Mouse (Mus musculus) liver, postnatal 0 days (tissue): ENCODE measurements around the gene Cox8a. TPM values are rescaled to one million over a fixed set of nuclear protein-coding genes. Genes with fewer than 3 reads are reported as not detected.

Experiments used
- ATAC-seq: fragments of 200-750 bp; cut with Nextera tagmentation; 2 replicates; pipeline ENCODE4 v1.8.0; 2017; ENCODE audit warnings: mild to moderate bottlenecking, moderate library complexity
- DNase-seq: peaks from one replicate; pipeline ENCODE4 v3.0.0-alpha.2; 2016
- H3K27ac ChIP-seq: fragments of 300-500 bp; sonication (generic); 2 replicates; pipeline ENCODE4 v1.5.1; 2014; ENCODE audit warnings: antibody characterized with exemption, moderate library complexity, mild to moderate bottlenecking, low read depth
- H3K27me3 ChIP-seq: fragments of 300-500 bp; sonication (generic); 2 replicates; pipeline ENCODE4 v1.6.1; 2014; ENCODE audit warnings: low read length, control low read depth, mixed read lengths; ENCODE audit not compliant: insufficient read depth
- H3K36me3 ChIP-seq: fragments of 300-500 bp; sonication (generic); replicated peaks from 2 replicates; pipeline ENCODE4 v1.6.1; 2014; ENCODE audit warnings: mild to moderate bottlenecking, control low read depth, low read length, moderate library complexity, mixed read lengths; ENCODE audit not compliant: insufficient read depth
- H3K4me1 ChIP-seq: fragments of 300-500 bp; sonication (generic); 2 replicates; pipeline ENCODE4 v1.6.1; 2014; ENCODE audit warnings: antibody characterized with exemption, mild to moderate bottlenecking, control low read depth; ENCODE audit not compliant: insufficient read depth
- H3K4me2 ChIP-seq: fragments of 300-500 bp; sonication (generic); 2 replicates; pipeline ENCODE4 v1.6.1; 2014; ENCODE audit warnings: low read depth, mild to moderate bottlenecking, low read length, moderate library complexity, mixed read lengths
- H3K4me3 ChIP-seq: fragments of 300-500 bp; sonication (generic); 2 replicates; pipeline ENCODE4 v1.5.1; 2014; ENCODE audit warnings: low read depth, low read length
- H3K9ac ChIP-seq: fragments of 300-500 bp; sonication (generic); replicated peaks from 2 replicates; pipeline ENCODE4 v1.6.1; 2014; ENCODE audit warnings: mild to moderate bottlenecking, moderate library complexity
- H3K9me3 ChIP-seq: fragments of 300-500 bp; sonication (generic); 2 replicates; pipeline ENCODE4 v1.6.1; 2016; ENCODE audit warnings: mild to moderate bottlenecking, control low read depth, low read length, mixed read lengths
- CTCF ChIP-seq: sonication (generic); IDR thresholded peaks from 2 replicates; pipeline ENCODE4 v1.5.1; 2016; ENCODE audit warnings: antibody characterized with exemption, low read depth
- EP300 ChIP-seq: IDR thresholded peaks from 2 replicates; pipeline ENCODE4 v1.6.1; 2016; ENCODE audit warnings: antibody characterized with exemption, low read depth, mild to moderate bottlenecking
- WGBS: fragments of 180-500 bp; shearing (Covaris S2); extraction: QIAGEN DNeasy Blood & Tissue Kit; methylation state at CpG from one replicate; pipeline ENCODE4 v1.1.7; 2014; ENCODE audit not compliant: insufficient replicate concordance; 5-methylcytosine and 5-hydroxymethylcytosine counted together
- polyA plus RNA-seq: library from polyadenylated mRNA; unstranded; fragments of >200 nt; fragmentation: Nextera tagmentation; extraction: Ambion mirVana; gene quantifications from 2 replicates; pipeline ENCODE4 v1.2.1, GENCODE M21; 2015

Gene Cox8a
- polyA plus RNA-seq, 1 experiment from 2014 or later, result 1,195 TPM

- no peak overlapping the region for H3K9ac ChIP-seq
- ATAC-seq (no peak), DNase-seq (no peak)
- H3K4me3 ChIP-seq, result no peak overlapping the region
- no peak overlapping the region for H3K27ac ChIP-seq
- 51% methylated on average over 3 of the region's 3 CpGs for WGBS
- no peaks in the 10 kb centered on the region for H3K36me3 ChIP-seq
- TF ChIP-seq CTCF (no peak), EP300 (no peak)
- H3K4me1 ChIP-seq, result peaks cover 13% of the 10 kb centered on the region
- H3K4me2 ChIP-seq, result no peak overlapping the region
- H3K9me3 ChIP-seq, result no peaks in the 10 kb centered on the region
- H3K27me3 ChIP-seq, result peaks cover 3% of the 10 kb centered on the region; the same call in 1 of the 2 replicates
Observed at GRCm38 (mm10) chr19:7178841-7179452, 38.5 kb downstream of the Cox8a start.

GRCm38 (mm10) chr19:7177804-7178511, 39.5 kb downstream of the Cox8a start:
- no peaks in the 10 kb centered on the region for H3K9me3 ChIP-seq
- no peak for DNase-seq
- no peak overlapping the region for H3K4me3 ChIP-seq
- WGBS, result 66% methylated on average over 13 of the region's 13 CpGs
- H3K4me2 ChIP-seq, result no peak overlapping the region
- H3K27me3 ChIP-seq, result no peaks in the 10 kb centered on the region; the same call in 1 of the 2 replicates
- ATAC-seq, result peak; percentile 62
- no peak overlapping the region for H3K27ac ChIP-seq
- no peaks in the 10 kb centered on the region for H3K36me3 ChIP-seq
- H3K4me1 ChIP-seq, result peaks cover 13% of the 10 kb centered on the region
- no peak for TF ChIP-seq CTCF
- no peak for TF ChIP-seq EP300
- H3K9ac ChIP-seq, result no peak overlapping the region

GRCm38 (mm10) chr19:7176041-7176696, 41.2 kb downstream of the Cox8a start:
- WGBS, result 54% methylated on average over 11 of the region's 11 CpGs

GRCm38 (mm10) chr19:7172051-7172866, 45.2 kb downstream of the Cox8a start:
- Histone ChIP-seq H3K4me2 (no peak overlapping the region), H3K36me3 (no peaks in the 10 kb centered on the region), H3K9me3 (no peaks in the 10 kb centered on the region), H3K27ac (no peak overlapping the region), H3K4me3 (no peak overlapping the region), H3K27me3 (peaks cover 6% of the 10 kb centered on the region), H3K4me1 (no peaks in the 10 kb centered on the region), H3K9ac (no peak overlapping the region)
- 49% methylated on average over 13 of the region's 13 CpGs for WGBS
- no peak for TF ChIP-seq EP300
- no peak for TF ChIP-seq CTCF
- DNase-seq, result no peak
- ATAC-seq, result no peak

More at GRCm38 (mm10) chr19:7176041-7176696, 41.2 kb downstream of the Cox8a start:
- Histone ChIP-seq H3K36me3 (no peaks in the 10 kb centered on the region), H3K9ac (no peak overlapping the region), H3K9me3 (no peaks in the 10 kb centered on the region), H3K27ac (no peak overlapping the region), H3K27me3 (no peaks in the 10 kb centered on the region; the same call in 1 of the 2 replicates), H3K4me3 (no peak overlapping the region), H3K4me2 (no peak overlapping the region), H3K4me1 (0 out of 2 replicates have a peak, but pooled peaks cover 3% of the 10 kb centered on the region)
- no peak for ATAC-seq
- TF ChIP-seq EP300 (no peak), CTCF (no peak)
- no peak for DNase-seq

GRCm38 (mm10) chr19:7171447-7171846, 46.0 kb downstream of the Cox8a start:
- no peak overlapping the region for H3K9ac ChIP-seq
- no peaks in the 10 kb centered on the region for H3K4me1 ChIP-seq
- no peak overlapping the region for H3K4me3 ChIP-seq
- H3K27me3 ChIP-seq, result peaks cover 14% of the 10 kb centered on the region
- H3K9me3 ChIP-seq, result no peaks in the 10 kb centered on the region
- no peak overlapping the region for H3K4me2 ChIP-seq
- WGBS, result 19% methylated on average over 8 of the region's 8 CpGs
- no peak overlapping the region for H3K27ac ChIP-seq
- no peaks in the 10 kb centered on the region for H3K36me3 ChIP-seq
- no peak for DNase-seq
- ATAC-seq, result no peak
- TF ChIP-seq EP300 (no peak), CTCF (no peak)
